Mouse (Mus musculus): Measurements from ENCODE around the gene Cd200r1.
"Not testable (repeated sequence)": the region's sequence is repeated elsewhere in the genome, so short reads cannot be mapped to it uniquely, and the experiment has no call there.

Gene Cd200r1

GRCm38 (mm10) chr16:44820545-44820944 lies 55.0 kb downstream of the Cd200r1 start:
- in situ Hi-C loops (cut with MboI; ENCODE audit: low pct_unique_long_range_greater_than_20kb in 1 of 2, low sequenced_read_pairs in 2 of 2, unreplicated experiment in 1 of 2): no loop called here

- in situ Hi-C loops (cut with MboI; ENCODE audit: low pct_unique_long_range_greater_than_20kb in 1 of 2, low sequenced_read_pairs in 2 of 2, unreplicated experiment in 1 of 2): no loop called here
Observed at GRCm38 (mm10) chr16:44832286-44832685, 66.8 kb downstream of the Cd200r1 start.

GRCm38 (mm10) chr16:44833189-44833588 lies 67.7 kb downstream of the Cd200r1 start:
- in situ Hi-C loops (cut with MboI; ENCODE audit: low pct_unique_long_range_greater_than_20kb in 1 of 2, low sequenced_read_pairs in 2 of 2, unreplicated experiment in 1 of 2): not testable (repeated sequence)
